Mouse (Mus musculus): ENCODE measurements at regions not wholly inside any gene's neighbourhood (a gene's known extent, or its start where the extent isn't known, plus 50 kb on each side); places are given as distances from the start of the nearest gene placed in this dataset.

DNA sequence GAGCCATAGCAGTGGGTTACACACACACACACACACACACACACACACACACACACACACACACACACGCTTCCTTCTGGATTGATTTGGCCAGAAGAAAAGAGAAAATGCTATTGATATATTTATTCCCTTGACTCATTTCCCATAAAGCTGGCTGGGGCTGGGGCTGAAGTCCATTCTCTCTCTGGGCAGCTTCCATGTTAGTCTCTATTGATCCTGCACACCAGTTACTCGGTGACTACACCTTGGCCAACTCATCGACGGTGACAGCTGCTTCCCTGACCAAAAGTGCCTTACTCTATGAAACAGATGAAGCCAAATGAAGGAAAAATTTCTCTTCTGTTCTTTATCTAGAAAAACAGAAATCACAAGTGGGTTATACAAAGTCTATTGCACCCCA lies 82.1 kb downstream of the Snx18 start:
- TF ChIP-seq POLR2A (IDR thresholded peaks at IDR 0.05; ENCODE audit: extremely low read depth, insufficient read depth, low read length), result no peak
- TF ChIP-seq CTCF (IDR thresholded peaks at IDR 0.05; ENCODE audit: extremely low read depth, insufficient read depth, low read length), result no peak
- H3K4me1 ChIP-seq (ENCODE audit: control insufficient read depth, insufficient read depth, low read length), result no peaks in the 10 kb centered on the region; the same call in 1 of the 2 replicates
- no peak overlapping the region for H3K4me3 ChIP-seq (ENCODE audit: insufficient read depth, low read length)
- H3K27ac ChIP-seq (ENCODE audit: insufficient read depth, low read length), result no peak overlapping the region

DNA sequence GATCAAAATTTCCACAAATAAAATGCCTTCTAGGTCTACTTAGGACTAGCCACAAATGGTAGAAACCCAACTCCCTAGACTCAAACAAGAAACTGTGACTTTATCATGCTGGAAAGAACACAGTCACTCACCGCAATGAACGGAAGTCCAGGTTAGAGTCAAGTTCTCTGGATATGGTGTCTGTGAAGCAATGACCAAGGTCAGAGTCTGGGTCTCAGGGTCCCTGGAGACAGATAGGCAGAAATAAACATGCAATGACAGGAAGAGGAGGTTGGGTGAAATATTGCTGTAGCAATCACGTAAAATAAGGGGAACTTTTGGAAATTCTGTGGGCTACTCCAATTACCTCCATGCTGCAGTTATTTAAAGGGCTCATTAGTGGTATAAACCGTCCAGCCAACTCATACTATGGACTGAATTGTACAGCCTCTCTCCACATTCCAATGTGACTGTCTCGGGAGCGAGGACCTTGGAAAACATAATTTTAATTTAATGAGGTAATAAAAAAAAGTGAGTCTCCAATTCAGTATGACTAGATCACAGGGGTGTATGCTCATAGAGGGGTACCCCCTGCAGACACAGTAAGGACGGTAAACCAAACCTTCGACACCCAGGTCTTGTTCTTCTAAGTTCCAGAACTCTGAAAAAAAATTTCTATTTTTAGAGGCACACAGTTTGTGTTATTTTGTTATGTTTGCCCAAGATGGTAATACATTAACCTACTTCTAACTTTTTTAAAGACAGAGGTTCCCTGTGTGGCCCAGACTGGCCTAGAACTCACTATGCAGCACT lies 83.5 kb downstream of the Snx18 start:
- no peak for TF ChIP-seq CTCF (IDR thresholded peaks at IDR 0.05; ENCODE audit: extremely low read depth, insufficient read depth, low read length)
- TF ChIP-seq POLR2A (IDR thresholded peaks at IDR 0.05; ENCODE audit: extremely low read depth, insufficient read depth, low read length), result no peak
- Histone ChIP-seq H3K4me1 (ENCODE audit: control insufficient read depth, insufficient read depth, low read length) (no peaks in the 10 kb centered on the region; the same call in 1 of the 2 replicates), H3K4me3 (ENCODE audit: insufficient read depth, low read length) (no peak overlapping the region), H3K27ac (ENCODE audit: insufficient read depth, low read length) (no peak overlapping the region)

DNA sequence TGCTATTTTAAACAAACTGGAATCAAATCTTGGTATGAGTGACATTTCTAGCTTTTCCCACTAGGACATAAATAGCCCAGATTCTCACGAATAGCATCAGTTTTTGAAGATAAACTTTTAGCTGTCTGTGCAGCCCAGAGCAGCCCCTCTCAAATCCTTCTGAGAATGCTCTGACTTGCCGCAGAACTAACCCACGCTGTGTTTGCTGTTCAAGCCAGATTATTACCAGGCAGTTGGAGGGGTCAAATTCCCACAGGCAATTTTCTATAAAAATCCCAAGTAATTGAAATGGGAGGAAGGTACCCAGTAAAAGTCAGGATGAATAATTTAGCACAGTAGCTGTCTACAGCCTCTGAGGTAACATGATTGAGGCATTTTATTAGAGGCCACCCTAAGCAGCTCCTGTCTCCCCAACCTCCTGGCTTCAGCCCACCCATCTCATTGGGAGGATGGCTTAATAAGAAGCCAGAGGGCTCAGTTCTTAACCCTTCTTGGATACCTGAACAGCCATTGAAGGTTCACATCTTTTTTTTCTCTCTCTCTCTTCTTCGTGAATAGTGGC lies 84.4 kb downstream of the Snx18 start:
- H3K4me3 ChIP-seq (ENCODE audit: insufficient read depth, low read length), result no peak overlapping the region
- TF ChIP-seq CTCF (IDR thresholded peaks at IDR 0.05; ENCODE audit: extremely low read depth, insufficient read depth, low read length) (no peak), POLR2A (IDR thresholded peaks at IDR 0.05; ENCODE audit: extremely low read depth, insufficient read depth, low read length) (no peak)
- H3K27ac ChIP-seq (ENCODE audit: insufficient read depth, low read length), result no peak overlapping the region
- no peaks in the 10 kb centered on the region; the same call in 1 of the 2 replicates for H3K4me1 ChIP-seq (ENCODE audit: control insufficient read depth, insufficient read depth, low read length)

DNA sequence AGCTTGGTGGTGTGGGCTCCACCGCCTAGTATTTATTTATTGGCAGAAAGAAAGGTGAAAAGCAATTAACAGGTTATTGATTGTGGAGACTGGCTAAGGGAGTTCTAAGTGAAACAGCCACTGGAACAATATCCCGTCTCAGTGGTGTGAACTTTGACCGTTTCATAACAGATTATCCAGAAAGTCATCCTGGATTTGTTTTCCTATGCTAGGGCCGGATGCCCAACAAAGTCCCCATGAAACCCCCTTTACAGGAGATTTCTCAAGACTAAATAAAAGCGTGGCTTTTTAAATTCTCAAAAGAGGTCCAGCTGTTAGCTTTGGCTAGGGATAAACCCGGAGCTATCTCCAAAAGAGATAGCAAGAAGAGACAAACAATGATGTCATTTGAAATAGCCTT lies 91.4 kb downstream of the Snx18 start:
- TF ChIP-seq POLR2A (IDR thresholded peaks at IDR 0.05; ENCODE audit: extremely low read depth, insufficient read depth, low read length) (no peak), CTCF (IDR thresholded peaks at IDR 0.05; ENCODE audit: extremely low read depth, insufficient read depth, low read length) (no peak)
- Histone ChIP-seq H3K4me3 (ENCODE audit: insufficient read depth, low read length) (no peak overlapping the region), H3K4me1 (ENCODE audit: control insufficient read depth, insufficient read depth, low read length) (no peaks in the 10 kb centered on the region; the same call in 1 of the 2 replicates), H3K27ac (ENCODE audit: insufficient read depth, low read length) (no peak overlapping the region)

DNA sequence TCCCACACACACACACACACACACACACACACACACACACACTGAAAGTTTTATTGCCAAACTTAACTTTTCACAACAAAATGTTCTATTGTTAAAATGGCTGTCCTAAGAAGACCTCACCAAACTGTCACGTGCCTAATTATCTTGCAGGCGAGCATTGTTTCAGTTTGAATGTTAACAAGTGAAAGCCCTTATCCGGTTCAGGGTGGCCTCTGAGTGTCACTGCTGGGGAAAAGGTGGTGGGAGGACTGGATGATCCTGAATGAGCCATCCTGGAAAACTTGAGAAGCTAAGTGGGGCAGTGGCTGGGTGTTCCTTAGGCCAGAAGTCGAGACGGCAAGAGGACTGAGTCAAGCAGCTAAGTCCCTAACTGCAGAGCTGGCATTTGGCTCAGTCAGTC lies 94.9 kb downstream of the Snx18 start:
- no peaks in the 10 kb centered on the region; the same call in 1 of the 2 replicates for H3K4me1 ChIP-seq (ENCODE audit: control insufficient read depth, insufficient read depth, low read length)
- TF ChIP-seq CTCF (IDR thresholded peaks at IDR 0.05; ENCODE audit: extremely low read depth, insufficient read depth, low read length) (no peak), POLR2A (IDR thresholded peaks at IDR 0.05; ENCODE audit: extremely low read depth, insufficient read depth, low read length) (no peak)
- H3K4me3 ChIP-seq (ENCODE audit: insufficient read depth, low read length), result no peak overlapping the region
- H3K27ac ChIP-seq (ENCODE audit: insufficient read depth, low read length), result no peak overlapping the region

DNA sequence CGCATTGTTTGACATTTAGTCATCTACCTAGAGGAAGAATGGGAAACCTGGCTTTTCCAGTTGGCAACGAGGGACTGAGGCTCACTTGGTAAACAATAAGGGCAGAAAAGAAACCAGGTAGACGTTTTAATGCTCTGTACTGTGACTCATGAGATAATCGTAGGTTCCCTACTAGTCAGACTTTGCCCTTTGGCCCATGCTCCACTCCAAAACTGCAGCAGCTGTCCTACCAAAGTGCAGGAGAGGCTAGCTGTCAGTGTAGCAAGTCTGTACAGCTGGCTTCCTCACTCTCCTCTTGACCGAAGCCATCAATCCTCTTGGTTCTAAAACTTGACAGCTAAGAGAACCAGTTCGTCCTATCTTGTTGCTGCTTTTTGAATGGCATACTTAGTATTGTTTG lies 100.2 kb downstream of the Snx18 start:
- no peak for TF ChIP-seq POLR2A (IDR thresholded peaks at IDR 0.05; ENCODE audit: extremely low read depth, insufficient read depth, low read length)
- no peak for TF ChIP-seq CTCF (IDR thresholded peaks at IDR 0.05; ENCODE audit: extremely low read depth, insufficient read depth, low read length)
- no peak overlapping the region for H3K4me3 ChIP-seq (ENCODE audit: insufficient read depth, low read length)
- H3K4me1 ChIP-seq (ENCODE audit: control insufficient read depth, insufficient read depth, low read length), result no peaks in the 10 kb centered on the region
- H3K27ac ChIP-seq (ENCODE audit: insufficient read depth, low read length), result no peak overlapping the region

DNA sequence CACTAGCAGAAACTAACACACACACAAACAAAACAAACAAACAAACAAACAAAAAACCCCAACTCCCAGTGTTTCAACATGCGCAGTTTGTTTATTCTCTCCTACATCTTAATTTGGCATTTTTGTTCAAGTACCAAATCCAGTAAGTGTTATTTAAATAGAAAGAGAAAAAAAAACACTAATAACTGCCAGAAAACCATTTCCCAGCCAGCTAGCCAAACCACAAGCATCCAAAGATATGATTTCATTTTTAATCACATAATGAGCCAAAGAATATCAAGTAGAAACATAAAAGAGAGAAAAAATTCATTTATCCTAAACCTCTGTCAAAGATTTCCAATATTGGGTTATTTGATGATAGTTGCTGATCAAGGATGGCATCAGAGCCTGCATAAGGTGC lies 102.3 kb downstream of the Snx18 start:
- TF ChIP-seq POLR2A (IDR thresholded peaks at IDR 0.05; ENCODE audit: extremely low read depth, insufficient read depth, low read length) (no peak), CTCF (IDR thresholded peaks at IDR 0.05; ENCODE audit: extremely low read depth, insufficient read depth, low read length) (no peak)
- H3K4me1 ChIP-seq (ENCODE audit: control insufficient read depth, insufficient read depth, low read length), result no peaks in the 10 kb centered on the region
- H3K4me3 ChIP-seq (ENCODE audit: insufficient read depth, low read length), result no peak overlapping the region
- no peak overlapping the region for H3K27ac ChIP-seq (ENCODE audit: insufficient read depth, low read length)

DNA sequence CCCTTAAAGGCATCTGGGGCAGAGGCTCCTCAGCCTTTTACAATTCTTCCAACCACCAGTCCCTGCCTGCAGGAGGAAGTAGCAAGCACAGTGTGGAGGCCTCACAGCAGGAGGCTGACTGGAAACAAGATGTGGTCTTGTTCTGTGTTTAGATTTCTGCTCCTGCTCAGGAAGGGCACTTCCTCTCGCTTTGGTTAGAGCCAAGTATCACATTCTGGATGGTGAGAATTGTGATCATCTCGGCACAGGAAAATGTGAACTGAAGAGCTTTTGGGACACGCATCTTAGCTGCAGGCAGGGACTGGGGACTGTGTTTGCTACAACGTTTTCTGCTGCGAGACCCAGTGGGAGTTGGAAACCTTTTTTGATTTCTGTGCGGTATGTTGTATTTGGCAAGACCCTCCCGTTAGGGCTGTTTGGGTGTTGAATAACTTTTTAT lies 103.2 kb downstream of the Snx18 start:
- no peaks in the 10 kb centered on the region for H3K4me1 ChIP-seq (ENCODE audit: control insufficient read depth, insufficient read depth, low read length)

DNA sequence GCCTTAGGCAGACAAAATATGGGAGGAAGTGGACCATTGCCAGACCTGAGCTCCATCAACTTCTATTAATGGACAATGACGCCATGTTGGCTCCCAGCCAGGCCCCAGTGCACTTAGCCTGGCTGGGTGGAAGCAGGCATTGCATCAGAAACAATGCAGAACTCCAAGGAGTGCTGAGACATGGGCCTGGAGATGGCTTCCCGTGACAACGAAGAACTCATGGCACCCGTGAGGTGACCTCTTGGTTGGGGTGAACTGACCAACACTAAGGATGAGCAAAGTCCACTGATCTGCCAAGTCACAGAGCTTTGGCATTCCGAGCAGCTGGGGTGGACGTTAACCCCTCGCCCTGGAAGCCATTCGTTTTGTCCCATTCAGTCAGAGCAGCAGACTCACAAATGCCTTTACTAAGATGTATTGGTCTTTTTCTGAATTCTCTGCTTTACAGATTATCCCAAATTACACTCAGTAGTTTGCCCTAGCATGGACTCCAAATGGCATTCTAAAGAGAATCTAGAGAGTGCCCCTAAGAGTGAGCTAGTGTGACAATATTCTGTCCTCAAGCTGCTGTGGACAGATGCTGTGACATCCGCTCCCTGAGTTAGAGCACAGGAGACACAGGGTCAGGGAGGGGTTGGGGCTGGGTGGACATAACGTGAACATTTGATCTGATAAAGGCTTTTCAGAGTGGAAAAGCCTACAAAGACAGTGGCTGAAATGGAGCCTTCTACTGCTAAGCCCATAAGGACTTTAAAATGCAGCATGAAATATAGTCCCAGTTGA lies 108.8 kb downstream of the Snx18 start:
- TF ChIP-seq POLR2A (IDR thresholded peaks at IDR 0.05; ENCODE audit: extremely low read depth, insufficient read depth, low read length) (no peak), CTCF (IDR thresholded peaks at IDR 0.05; ENCODE audit: extremely low read depth, insufficient read depth, low read length) (no peak)
- Histone ChIP-seq H3K27ac (ENCODE audit: insufficient read depth, low read length) (no peak overlapping the region), H3K4me3 (ENCODE audit: insufficient read depth, low read length) (no peak overlapping the region), H3K4me1 (ENCODE audit: control insufficient read depth, insufficient read depth, low read length) (no peaks in the 10 kb centered on the region; the same call in 1 of the 2 replicates)

More for the DNA sequence above, 103.2 kb downstream of the Snx18 start:
- Histone ChIP-seq H3K4me3 (ENCODE audit: insufficient read depth, low read length) (no peak overlapping the region), H3K27ac (ENCODE audit: insufficient read depth, low read length) (no peak overlapping the region)
- TF ChIP-seq POLR2A (IDR thresholded peaks at IDR 0.05; ENCODE audit: extremely low read depth, insufficient read depth, low read length) (no peak), CTCF (IDR thresholded peaks at IDR 0.05; ENCODE audit: extremely low read depth, insufficient read depth, low read length) (no peak)

Data from cortical plate, adult 2 months (tissue).